Mouse (Mus musculus): ENCODE data around the gene Acvr1c.

Acvr1c gene

DNA sequence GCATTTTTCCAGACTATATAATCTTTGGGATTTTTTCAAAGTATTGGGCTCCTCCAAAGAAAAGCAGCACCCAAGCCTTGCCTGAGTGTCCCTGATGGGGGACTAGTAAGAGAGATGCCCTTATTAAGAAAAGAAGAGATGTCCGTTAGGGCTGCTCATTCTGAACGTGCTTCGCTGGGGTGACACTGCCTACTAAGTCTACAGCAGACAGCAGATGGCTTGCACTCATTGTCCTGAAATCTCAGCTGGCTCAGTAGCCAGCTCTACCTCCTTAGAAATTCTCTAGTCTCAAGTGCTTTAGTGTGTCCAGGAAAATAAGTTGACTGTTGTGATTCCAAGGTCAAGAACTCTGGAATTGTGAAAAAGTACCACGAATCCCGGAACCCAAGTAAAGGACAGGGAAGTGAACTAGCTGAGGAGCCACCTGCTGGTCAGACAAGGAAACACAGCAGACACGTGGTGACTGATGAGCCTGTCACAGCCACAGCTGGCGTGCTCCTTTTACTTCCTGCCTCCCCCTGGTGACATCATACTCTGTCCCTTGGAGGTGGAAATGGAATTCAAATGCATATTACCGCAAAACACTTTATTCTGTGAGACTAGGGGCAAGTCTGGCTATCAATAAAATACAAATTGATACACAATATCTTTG, 75.3 kb downstream of the Acvr1c start:
- in situ Hi-C loops (cut with MboI, MseI), result no loop called here

DNA sequence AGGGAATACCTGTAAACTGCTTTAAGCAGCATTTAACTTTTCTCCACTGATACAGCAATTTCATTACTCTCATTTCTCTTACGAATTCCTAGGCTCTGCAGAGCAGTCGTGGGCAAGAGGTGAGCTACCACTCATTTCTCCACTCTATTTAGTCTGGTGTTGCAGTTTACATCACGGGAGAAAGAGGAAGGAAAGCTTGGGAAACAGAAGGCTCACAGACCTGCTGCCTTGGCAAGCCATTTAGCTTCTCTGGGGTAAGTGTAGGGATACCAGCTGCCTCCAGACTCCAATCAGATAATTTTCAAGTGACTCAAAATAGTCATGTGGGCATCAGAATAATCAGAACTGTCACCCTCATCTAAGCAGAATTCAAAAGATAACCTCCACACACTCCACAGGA, 76.6 kb downstream of the Acvr1c start:
- in situ Hi-C loops (cut with MboI, MseI), result no loop called here

DNA sequence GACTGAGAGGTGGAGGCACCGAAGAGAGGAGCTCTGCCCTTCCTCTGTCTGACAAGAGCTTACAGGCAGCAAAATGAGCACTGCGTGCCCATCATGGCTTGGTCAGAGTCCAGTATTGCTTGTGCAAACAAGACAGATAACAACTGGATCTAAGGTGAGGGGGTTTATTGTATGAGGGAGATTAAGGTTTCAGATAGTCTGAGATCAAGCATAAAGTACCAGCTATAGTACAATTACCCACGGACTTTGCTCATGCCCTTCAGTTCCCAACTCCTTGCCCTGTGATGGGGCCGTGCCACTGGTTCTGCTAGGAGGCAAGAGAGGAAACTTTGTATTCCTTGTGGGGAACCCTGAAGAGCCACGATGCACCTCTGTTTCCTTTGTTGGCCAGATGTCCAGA, 78.5 kb downstream of the Acvr1c start:
- in situ Hi-C loops (cut with MboI, MseI), result no loop called here

DNA sequence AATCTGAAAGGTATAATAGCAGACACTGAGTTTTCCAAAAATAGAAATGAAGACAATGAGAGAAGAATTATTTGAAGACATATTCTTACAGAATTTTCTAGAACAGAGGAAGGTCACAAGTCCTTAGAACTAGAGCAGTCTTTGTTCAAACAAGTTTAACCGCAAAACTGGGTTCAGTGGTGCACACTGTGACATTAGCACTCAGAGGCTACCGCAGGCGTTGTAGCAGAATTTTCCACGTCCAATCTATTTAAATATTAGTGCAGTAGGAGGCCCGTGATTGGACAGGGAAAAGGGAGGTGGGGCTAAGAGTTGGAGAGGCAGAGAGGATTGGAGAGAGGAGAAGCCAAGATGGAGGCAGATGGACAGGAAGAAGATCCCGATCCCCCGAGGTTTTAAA, 81.2 kb downstream of the Acvr1c start:
- in situ Hi-C loops (cut with MboI, MseI), result no loop called here

DNA sequence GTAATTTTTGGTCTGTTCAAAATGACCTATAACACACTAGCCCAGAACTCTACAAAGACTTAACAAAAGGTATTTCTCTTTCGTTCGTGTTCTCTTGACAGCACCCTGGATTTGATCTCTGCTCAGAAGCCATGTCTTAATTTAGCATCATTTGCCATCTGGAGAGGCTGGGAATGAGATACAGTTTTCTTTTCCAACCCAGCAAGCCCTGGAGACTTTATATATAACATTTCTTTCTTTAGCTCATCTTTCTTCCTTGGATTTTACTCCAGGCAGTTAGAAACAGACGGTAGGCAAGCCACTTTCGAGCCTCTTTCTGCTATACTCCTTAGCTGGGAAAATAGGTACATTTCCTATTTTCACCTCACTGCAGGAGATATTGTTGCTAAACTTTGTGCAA, 117.1 kb downstream of the Acvr1c start:
- in situ Hi-C loops (cut with MboI, MseI), result loop anchor here (10.0 kb wide), 1 partner anchor 666 kb away; no protein-coding TSS in a partner anchor

DNA sequence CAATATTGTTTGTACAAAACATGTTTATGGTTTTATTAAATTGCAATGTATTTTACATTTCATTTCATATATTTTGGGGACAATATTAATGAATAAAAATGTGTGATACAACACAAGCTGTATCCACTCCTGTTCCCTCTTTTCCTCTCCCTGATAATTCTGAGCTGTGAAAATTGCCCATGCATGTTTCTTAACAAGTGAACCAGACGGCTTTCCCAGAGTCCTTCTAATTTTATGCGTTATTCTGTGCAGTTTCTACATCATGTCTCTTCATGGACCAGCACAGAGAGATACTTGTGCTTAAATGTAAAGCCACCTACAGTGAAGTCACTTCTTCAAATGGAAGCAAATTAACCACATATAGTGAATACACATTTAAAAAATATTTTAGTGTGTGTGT, 120.2 kb downstream of the Acvr1c start:
- in situ Hi-C loops (cut with MboI, MseI), result no loop called here

Data from T-helper 1 cell (primary cell).